Mouse (Mus musculus) limb, embryonic 10.5 days (tissue): ENCODE results near the gene Nog. TPM values are rescaled to one million over a fixed set of nuclear protein-coding genes. Genes with fewer than 3 reads are reported as not detected.

Experiments used
- DNase-seq: peaks from one replicate; pipeline ENCODE4 v3.0.0-alpha.2; 2017; ENCODE audit warnings: low spot score
- H3K27ac ChIP-seq: fragments of 300-500 bp; sonication (generic); 2 replicates; pipeline ENCODE4 v1.5.1; 2016; ENCODE audit warnings: mild to moderate bottlenecking
- H3K27me3 ChIP-seq: fragments of 300-500 bp; sonication (generic); 2 replicates; pipeline ENCODE4 v1.6.1; 2016; ENCODE audit warnings: low read depth, mild to moderate bottlenecking; ENCODE audit not compliant: poor library complexity, severe bottlenecking
- H3K36me3 ChIP-seq: fragments of 300-500 bp; sonication (generic); 2 replicates; pipeline ENCODE4 v1.6.1; 2016; ENCODE audit warnings: mild to moderate bottlenecking, moderate library complexity
- H3K4me1 ChIP-seq: fragments of 300-500 bp; sonication (generic); 2 replicates; pipeline ENCODE4 v1.6.1; 2016
- H3K4me3 ChIP-seq: fragments of 300-500 bp; sonication (generic); 2 replicates; pipeline ENCODE4 v1.5.1; 2016; ENCODE audit warnings: mild to moderate bottlenecking, moderate library complexity
- H3K9me3 ChIP-seq: fragments of 300-500 bp; sonication (generic); replicated peaks from 2 replicates; pipeline ENCODE4 v1.6.1; 2016; ENCODE audit warnings: mild to moderate bottlenecking
- WGBS: fragments of 180-500 bp; shearing (Covaris S2); methylation state at CpG from one replicate; pipeline ENCODE4 v1.1.7; 2016; 5-methylcytosine and 5-hydroxymethylcytosine counted together
- polyA plus RNA-seq: library from polyadenylated mRNA; unstranded; fragments of >200 nt; fragmentation: Nextera tagmentation; extraction: Ambion mirVana; gene quantifications from 2 replicates; pipeline ENCODE4 v1.2.1, GENCODE M21; 2016

Nog gene
- polyA plus RNA-seq, 1 experiment from 2014 or later = 0.89 TPM

DNA sequence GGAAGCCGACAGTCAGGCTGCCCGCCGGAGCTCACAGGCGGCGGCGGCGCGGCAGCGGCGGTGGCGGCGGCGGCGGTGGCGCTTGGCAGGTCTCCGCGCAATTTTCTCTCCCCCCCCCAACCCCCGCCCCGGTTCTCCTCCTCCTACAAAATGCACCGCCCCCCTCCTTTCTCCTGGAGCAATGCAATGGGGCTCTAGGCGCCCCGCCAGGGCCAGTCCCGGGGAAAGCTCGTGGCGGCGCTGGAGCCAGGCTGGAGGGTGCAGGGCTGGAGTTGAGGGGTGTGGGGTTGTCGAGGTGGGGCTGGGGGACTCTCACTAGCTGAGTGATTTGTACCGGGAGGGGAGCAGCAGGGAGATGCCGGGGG lies 666 bp upstream of the Nog start:
- Histone ChIP-seq H3K4me3 (peak overlapping the region; percentile 74), H3K27ac (peak overlapping the region; percentile 84), H3K27me3 (peaks cover 66% of the 10 kb centered on the region), H3K4me1 (peaks cover 52% of the 10 kb centered on the region), H3K36me3 (no peaks in the 10 kb centered on the region), H3K9me3 (no peaks in the 10 kb centered on the region)
- WGBS = under 1% methylated on average over 18 of the region's 29 CpGs
- DNase-seq = peak; percentile 75

DNA sequence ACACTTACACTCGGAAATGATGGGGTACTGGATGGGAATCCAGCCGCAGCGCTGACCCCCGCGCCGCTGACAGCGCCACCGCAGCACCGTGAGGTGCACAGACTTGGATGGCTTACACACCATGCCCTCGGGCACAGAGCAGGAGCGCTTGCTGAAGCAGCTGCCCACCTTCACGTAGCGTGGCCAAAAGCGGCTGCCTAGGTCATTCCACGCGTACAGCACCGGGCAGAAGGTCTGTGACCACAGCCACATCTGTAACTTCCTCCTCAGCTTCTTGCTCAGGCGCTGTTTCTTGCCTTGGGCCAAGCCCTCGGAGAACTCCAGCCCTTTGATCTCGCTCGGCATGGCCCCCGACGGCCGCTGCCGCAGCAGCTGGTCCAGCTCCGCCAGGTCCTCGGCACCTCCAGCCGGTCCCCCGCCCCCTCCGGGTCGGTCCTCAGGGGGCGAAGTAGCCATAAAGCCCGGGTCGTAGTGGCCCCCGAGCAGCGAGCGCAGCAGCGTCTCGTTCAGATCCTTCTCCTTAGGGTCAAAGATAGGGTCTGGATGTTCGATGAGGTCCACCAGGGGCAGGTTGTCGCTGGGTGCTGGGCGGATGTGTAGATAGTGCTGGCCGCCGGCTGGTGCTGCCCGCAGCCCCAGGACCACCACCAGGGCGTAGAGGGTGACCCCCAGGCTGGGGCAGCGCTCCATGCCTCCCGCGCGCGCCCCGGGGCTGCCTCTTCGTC lies 639 bp downstream of the Nog start:
- no peaks in the 10 kb centered on the region for H3K9me3 ChIP-seq
- peaks cover 67% of the 10 kb centered on the region for H3K27me3 ChIP-seq
- H3K36me3 ChIP-seq = no peaks in the 10 kb centered on the region
- peaks cover 56% of the 10 kb centered on the region for H3K4me1 ChIP-seq
- 1% methylated on average over 53 of the region's 53 CpGs for WGBS
- H3K27ac ChIP-seq = peak overlapping the region; percentile 84
- peak overlapping the region; percentile 74 for H3K4me3 ChIP-seq
- DNase-seq = peak; percentile 70

DNA sequence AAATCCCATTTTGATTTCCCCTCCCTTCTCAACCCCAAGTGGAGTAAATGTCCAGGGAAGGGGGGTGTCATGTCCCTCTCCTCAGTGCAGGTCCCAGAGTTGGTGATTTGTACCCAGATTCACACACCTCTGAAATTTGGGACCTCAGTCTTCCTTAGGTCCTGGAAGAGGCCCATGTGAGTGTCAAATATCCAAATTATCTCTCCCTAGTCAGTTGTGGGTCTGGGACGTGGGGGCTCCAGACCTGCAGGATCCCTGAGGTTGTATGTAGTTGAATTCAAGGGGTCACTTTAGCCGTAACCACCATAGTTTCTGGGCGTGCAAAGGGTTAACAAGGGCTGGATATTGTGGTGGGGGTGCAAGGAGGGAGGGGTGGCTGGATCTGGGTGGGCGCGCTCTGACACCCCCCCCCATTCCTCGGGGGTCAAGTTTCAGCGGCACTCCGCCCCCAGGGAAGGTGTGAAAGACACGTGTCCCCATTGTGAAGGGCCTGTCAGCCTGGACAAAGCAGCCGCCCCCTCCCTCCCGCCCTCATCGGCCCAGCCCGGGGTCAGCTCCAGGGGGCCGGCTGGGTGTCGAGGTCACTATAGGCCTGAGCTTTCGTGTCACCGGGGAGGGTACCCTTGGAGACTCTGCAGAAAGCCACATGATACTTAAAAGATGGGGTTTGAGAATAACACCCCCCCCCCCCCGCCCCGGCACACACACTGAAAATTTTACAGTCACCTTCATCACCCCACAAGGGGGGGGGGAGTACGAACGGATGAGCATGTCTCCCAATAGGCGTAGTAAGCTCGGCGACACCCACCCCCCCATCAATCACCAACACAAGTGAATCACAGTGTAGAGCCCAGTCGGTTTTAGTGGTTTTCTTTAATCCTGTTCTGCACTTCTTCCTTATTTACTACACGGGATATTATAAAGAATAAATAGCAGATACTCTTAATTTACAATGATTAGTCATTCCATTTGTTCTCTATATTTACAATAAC lies 2.1 kb downstream of the Nog start:
- peak; percentile 54 for DNase-seq
- Histone ChIP-seq H3K36me3 (no peaks in the 10 kb centered on the region), H3K4me1 (peaks cover 56% of the 10 kb centered on the region), H3K4me3 (peak overlapping the region; percentile 54), H3K27ac (no peak overlapping the region), H3K9me3 (no peaks in the 10 kb centered on the region), H3K27me3 (peaks cover 81% of the 10 kb centered on the region)
- WGBS = under 1% methylated on average over 26 of the region's 26 CpGs

DNA sequence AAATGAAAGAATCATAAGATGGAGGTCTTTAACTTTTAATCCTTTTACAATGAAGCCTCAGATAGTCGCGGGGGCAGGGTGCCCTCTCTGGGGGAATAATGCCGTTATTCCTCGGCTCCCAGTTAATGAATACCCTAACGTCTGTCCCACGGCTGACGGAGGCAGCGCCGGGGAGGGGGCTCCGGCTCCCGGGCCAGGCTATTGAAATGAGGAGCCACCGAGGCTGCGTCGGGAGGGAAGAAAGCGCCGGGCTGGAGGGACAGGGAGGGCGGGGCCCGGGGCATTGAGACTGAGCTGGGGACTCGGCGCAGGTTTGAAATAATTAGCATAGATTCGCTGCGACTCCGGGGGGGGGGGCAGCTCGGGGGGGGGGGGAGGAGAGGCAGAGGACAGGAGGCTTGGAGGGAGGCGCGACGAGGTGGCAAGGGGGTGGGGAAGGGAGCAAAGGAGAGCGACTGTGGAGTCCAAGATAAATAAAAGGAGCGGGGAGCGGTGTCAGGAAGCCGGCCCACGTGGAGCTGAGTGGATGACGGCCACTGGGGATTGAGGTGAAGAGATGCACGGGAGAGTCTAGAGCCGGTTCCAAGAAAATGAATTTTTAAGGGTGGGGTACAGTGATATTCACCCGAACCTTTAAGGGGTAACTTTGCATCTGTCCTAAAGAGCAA lies 2.9 kb downstream of the Nog start:
- WGBS = under 1% methylated on average over 24 of the region's 36 CpGs
- Histone ChIP-seq H3K27ac (no peak overlapping the region), H3K4me3 (peak overlapping the region; percentile 54), H3K27me3 (peaks cover 79% of the 10 kb centered on the region), H3K9me3 (no peaks in the 10 kb centered on the region), H3K4me1 (peaks cover 56% of the 10 kb centered on the region), H3K36me3 (no peaks in the 10 kb centered on the region)
- DNase-seq = peak; percentile 70

DNA sequence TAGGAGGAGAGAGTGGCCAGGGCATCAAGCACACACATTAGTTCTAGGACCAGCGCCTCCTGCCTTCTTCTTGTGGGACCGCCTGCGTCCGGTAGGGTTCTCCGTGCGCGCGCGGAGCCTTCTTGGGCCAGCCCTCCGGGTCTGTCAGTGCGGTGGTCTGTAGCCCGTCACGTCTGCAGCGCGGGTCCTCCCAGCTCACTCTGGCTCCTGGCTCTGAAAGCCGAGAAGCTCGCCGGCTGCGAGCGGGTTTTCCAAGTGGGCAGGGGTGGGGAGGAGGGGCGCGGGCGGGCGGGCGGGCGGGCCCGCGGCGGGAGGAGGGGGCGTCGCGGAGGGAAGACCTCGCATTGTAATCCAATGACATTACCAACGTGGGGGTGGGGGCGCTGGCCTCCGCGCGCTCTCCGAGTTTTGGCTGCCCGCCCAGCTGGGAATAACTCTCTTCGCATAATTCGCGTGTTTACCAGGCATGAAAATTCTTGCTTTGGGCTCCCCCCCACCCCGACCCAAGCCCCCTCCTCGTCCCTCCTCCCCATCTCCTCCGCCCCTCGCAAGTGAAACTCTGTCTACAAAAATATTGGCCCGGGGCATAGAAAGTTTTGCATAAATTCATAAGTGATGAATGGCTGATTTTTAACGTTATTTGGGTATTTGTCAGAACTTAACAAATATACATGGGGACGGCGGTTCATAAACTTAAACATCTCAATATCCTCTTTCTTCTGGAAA lies 3.7 kb downstream of the Nog start:
- DNase-seq = peak; percentile 86
- peak overlapping the region; percentile 48 for H3K27ac ChIP-seq
- under 1% methylated on average over 45 of the region's 51 CpGs for WGBS
- peaks cover 56% of the 10 kb centered on the region for H3K4me1 ChIP-seq
- H3K9me3 ChIP-seq = no peaks in the 10 kb centered on the region
- H3K4me3 ChIP-seq = peak overlapping the region; percentile 54
- peaks cover 76% of the 10 kb centered on the region for H3K27me3 ChIP-seq
- H3K36me3 ChIP-seq = no peaks in the 10 kb centered on the region

DNA sequence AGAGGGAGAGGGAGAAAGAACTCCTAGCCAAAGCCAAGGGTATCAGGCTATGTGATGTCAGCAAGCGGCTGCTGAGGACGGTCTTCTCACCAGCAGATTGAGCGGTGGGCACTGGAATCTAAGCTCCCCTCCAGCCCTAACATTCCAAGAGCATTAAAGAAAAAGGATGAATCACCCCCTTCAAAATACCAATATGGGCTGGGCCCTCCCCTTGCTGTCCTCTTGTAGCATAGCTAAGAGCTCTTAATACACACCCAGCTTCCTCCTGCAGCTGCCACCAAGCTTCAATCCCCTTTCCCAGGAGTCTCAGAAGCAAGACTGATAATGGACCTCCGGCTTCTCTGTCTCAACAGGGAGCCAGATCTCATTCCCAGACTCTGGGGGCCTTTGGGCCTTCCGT lies 4.6 kb downstream of the Nog start:
- Histone ChIP-seq H3K36me3 (no peaks in the 10 kb centered on the region), H3K27me3 (peaks cover 67% of the 10 kb centered on the region), H3K4me1 (peaks cover 47% of the 10 kb centered on the region), H3K27ac (no peak overlapping the region), H3K4me3 (no peak overlapping the region), H3K9me3 (no peaks in the 10 kb centered on the region)
- 46% methylated on average over 5 of the region's 5 CpGs for WGBS
- DNase-seq = no peak

DNA sequence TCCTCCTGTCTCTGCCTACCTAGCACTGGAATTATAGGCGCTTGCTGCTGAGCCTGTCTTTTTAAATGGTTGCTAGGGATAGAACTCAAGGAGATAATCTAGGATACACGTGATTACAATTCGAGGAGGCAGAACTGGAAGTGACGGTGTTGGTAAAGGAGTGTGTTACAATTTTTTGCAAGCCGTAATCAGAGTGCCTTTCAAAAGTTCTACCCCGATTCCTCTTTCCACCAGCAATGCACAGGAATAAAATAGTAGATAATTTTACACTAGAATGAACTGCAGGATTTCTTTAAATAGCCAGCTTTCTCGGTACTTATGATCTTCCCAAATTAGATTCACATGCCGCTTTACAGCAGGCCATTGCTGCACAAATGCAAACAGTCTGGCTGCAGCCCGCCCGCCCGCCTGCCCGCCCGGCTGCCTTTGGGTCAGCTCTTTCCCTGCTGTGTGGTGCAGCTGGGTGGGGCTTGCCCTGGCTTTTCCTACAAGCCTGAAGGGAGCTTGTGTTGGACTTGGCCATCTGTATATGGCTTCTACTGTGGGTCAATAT lies 32.2 kb downstream of the Nog start:
- Histone ChIP-seq H3K27me3 (no peaks in the 10 kb centered on the region), H3K9me3 (no peaks in the 10 kb centered on the region), H3K4me1 (peaks cover 10% of the 10 kb centered on the region; the same call in 1 of the 2 replicates), H3K27ac (no peak overlapping the region), H3K4me3 (no peak overlapping the region), H3K36me3 (no peaks in the 10 kb centered on the region)
- WGBS = 89% methylated on average over 13 of the region's 13 CpGs
- DNase-seq = no peak

DNA sequence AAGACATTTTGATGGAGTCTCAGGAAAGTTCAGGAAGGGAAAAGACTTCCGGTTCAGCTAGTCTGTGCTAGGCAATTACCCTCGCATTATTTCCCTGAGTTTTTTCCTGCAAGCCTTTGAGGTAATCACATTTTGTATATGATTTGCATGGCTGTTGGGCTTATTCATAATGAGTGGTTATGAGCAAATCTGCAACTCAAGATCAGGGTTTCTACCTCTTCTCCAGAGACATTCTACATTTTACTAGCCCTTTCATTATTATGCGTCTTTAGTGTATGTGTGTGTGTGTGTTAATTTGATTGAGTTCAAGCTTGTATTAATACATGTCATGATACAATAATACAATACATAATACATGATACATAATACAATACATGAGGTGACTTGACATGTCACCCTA lies 34.6 kb downstream of the Nog start:
- Histone ChIP-seq H3K4me1 (0 out of 2 replicates have a peak, but pooled peaks cover 5% of the 10 kb centered on the region), H3K27ac (no peak overlapping the region), H3K27me3 (no peaks in the 10 kb centered on the region), H3K4me3 (no peak overlapping the region), H3K36me3 (no peaks in the 10 kb centered on the region), H3K9me3 (no peaks in the 10 kb centered on the region)
- no peak for DNase-seq
- 95% methylated on average over 3 of the region's 3 CpGs for WGBS

DNA sequence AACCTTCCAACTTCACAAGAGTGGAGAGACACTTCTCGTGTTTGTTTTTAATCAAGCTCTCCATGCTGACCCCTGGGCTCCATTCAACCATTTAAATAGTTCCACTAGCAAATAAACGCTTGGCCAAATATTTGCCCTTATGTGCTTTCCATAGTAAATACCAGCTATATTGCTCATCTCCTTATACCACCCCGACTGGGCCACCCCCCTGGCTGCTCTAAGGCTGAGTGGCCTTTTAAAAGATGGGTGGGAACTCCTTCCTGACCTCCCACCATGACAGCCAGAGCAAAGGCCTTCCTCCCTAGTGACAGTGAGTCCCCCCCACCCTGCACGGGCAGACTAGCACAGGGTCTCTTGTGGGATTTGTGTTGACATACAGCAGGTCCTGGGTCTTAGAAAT lies 37.1 kb downstream of the Nog start:
- H3K27me3 ChIP-seq = no peaks in the 10 kb centered on the region
- no peaks in the 10 kb centered on the region for H3K9me3 ChIP-seq
- H3K4me1 ChIP-seq = 0 out of 2 replicates have a peak, but pooled peaks cover 5% of the 10 kb centered on the region
- no peak overlapping the region for H3K27ac ChIP-seq
- DNase-seq = no peak
- 78% methylated on average over 4 of the region's 4 CpGs for WGBS
- no peak overlapping the region for H3K4me3 ChIP-seq
- no peaks in the 10 kb centered on the region for H3K36me3 ChIP-seq

DNA sequence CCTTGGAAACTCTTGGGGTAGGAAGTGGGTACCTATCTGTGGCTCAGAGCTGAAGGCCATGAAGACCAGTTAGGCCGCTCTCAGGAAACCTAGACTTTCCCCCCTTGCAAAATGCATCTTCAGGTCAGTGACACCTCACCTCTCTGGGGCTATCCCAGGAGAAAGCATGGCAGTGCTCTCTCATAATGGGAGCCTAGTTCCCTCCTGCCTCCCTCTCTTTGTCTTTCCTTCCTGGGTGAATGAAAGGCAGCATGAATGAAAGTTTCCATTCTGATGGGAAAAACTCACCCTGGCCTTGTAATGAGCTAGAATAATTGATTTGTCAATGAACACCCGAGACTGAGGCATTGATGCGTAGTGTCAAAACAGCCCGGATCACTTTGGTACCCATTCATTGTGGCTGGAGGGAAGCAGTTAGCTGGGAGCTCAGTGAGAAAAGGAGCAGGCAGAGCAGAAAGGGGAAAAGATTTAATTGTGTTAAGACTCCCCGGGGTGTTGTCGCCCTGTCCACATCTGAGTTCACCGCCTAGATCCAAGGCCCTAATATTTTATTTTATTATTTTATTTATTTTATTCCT lies 42.7 kb downstream of the Nog start:
- H3K4me3 ChIP-seq = no peak overlapping the region
- no peaks in the 10 kb centered on the region for H3K27me3 ChIP-seq
- H3K27ac ChIP-seq = no peak overlapping the region
- 83% methylated on average over 7 of the region's 7 CpGs for WGBS
- H3K36me3 ChIP-seq = no peaks in the 10 kb centered on the region
- peaks cover 12% of the 10 kb centered on the region for H3K4me1 ChIP-seq
- H3K9me3 ChIP-seq = no peaks in the 10 kb centered on the region
- no peak for DNase-seq

DNA sequence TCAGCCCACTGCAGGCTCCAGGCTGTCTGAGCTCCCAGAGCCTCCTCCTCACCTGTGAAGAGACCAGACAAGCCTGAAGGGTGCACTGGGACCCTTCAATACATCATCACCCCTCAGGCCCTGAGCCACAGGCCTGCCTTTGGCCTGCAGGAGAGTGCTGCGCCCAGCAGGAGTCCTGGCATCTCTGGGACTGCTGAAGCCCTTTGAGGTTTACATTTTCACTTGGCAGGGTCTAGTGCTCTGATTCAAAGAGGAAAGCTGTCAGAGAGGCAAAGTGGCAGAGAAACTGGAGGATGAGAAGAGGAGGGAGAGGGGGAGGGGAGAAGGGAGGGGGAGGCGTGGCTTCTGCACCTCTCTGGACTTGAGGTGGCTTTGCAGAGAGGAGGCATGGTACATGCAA lies 44.2 kb downstream of the Nog start:
- Histone ChIP-seq H3K27ac (no peak overlapping the region), H3K36me3 (no peaks in the 10 kb centered on the region), H3K9me3 (no peaks in the 10 kb centered on the region), H3K4me1 (peaks cover 7% of the 10 kb centered on the region), H3K4me3 (no peak overlapping the region), H3K27me3 (no peaks in the 10 kb centered on the region)
- no peak for DNase-seq
- 53% methylated on average over 2 of the region's 2 CpGs for WGBS

DNA sequence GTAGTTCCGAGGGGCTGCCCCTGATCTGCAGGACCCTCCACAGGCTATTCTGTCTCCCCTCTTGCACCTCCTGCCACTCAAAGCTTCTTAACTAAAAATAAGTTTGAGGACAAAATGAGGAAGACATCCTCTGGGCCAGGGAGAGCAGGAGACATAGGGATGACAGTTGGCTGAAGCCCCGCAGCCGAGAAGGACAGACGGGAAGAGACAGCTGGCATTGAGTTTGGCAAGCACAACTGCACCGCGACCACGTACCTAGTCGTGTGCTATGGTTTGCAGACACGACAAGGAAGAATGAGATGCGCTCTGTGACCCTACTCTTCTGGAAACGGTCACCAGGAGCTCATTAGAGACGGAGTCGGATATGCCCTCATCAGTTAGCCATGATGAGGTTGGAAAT lies 48.2 kb downstream of the Nog start:
- Histone ChIP-seq H3K27ac (no peak overlapping the region), H3K4me3 (no peak overlapping the region), H3K9me3 (no peaks in the 10 kb centered on the region), H3K36me3 (no peaks in the 10 kb centered on the region), H3K27me3 (no peaks in the 10 kb centered on the region), H3K4me1 (peaks cover 7% of the 10 kb centered on the region)
- 86% methylated on average over 13 of the region's 13 CpGs for WGBS
- DNase-seq = no peak
